Mouse (Mus musculus) heart, embryonic 15.5 days (tissue): ENCODE measurements at regions not wholly inside any gene's neighbourhood (a gene's known extent, or its start where the extent isn't known, plus 50 kb on each side); places are given as distances from the start of the nearest gene placed in this dataset.
A peak's percentile ranks its signal among the peaks of the same experiment; 100 is the strongest.

ENCODE experiments used
- ATAC-seq: fragments of 200-750 bp; cut with Nextera tagmentation; replicated peaks from 2 replicates; pipeline ENCODE4 v1.8.0; 2017; ENCODE audit warnings: low read depth, moderate TSS enrichment; ENCODE audit not compliant: insufficient number of reproducible peaks, insufficient read depth, low FRiP score
- H3K27ac ChIP-seq: fragments of 300-500 bp; sonication (generic); 2 replicates; pipeline ENCODE4 v1.5.1; 2015; ENCODE audit warnings: mild to moderate bottlenecking, inconsistent platforms
- H3K27me3 ChIP-seq: fragments of 300-500 bp; sonication (generic); 2 replicates; pipeline ENCODE4 v1.6.1; 2015; ENCODE audit warnings: inconsistent platforms
- H3K36me3 ChIP-seq: fragments of 300-500 bp; sonication (generic); 2 replicates; pipeline ENCODE4 v1.6.1; 2015; ENCODE audit warnings: mild to moderate bottlenecking, inconsistent platforms
- H3K4me1 ChIP-seq: fragments of 300-500 bp; sonication (generic); replicated peaks from 2 replicates; pipeline ENCODE4 v1.6.1; 2015; ENCODE audit warnings: inconsistent platforms
- H3K4me2 ChIP-seq: fragments of 300-500 bp; sonication (generic); 2 replicates; pipeline ENCODE4 v1.6.1; 2015; ENCODE audit warnings: inconsistent platforms, mild to moderate bottlenecking, moderate library complexity
- H3K4me3 ChIP-seq: fragments of 300-500 bp; sonication (generic); 2 replicates; pipeline ENCODE4 v1.5.1; 2015; ENCODE audit warnings: mild to moderate bottlenecking, inconsistent platforms
- H3K9ac ChIP-seq: fragments of 300-500 bp; sonication (generic); 2 replicates; pipeline ENCODE4 v1.6.1; 2015; ENCODE audit warnings: mild to moderate bottlenecking, inconsistent platforms
- H3K9me3 ChIP-seq: fragments of 300-500 bp; sonication (generic); replicated peaks from 2 replicates; pipeline ENCODE4 v1.6.1; 2016; ENCODE audit warnings: inconsistent platforms
- WGBS: fragments of 180-500 bp; shearing (Covaris S2); methylation state at CpG from one replicate; pipeline ENCODE4 v1.1.7; 2015; ENCODE audit warnings: mixed read lengths; 5-methylcytosine and 5-hydroxymethylcytosine counted together

GRCm38 (mm10) chr6:91590806-91591571, 75.3 kb downstream of the Lsm3 start:
- H3K27ac ChIP-seq, result 0 out of 2 replicates have a peak overlapping the region, but pooled peaks have one; percentile 1
- no peaks in the 10 kb centered on the region for H3K36me3 ChIP-seq
- no peaks in the 10 kb centered on the region for H3K9me3 ChIP-seq
- 26% methylated on average over 8 of the region's 8 CpGs for WGBS
- no peak; the same call in 1 of the 2 replicates for ATAC-seq
- no peak overlapping the region for H3K9ac ChIP-seq
- peaks cover 15% of the 10 kb centered on the region for H3K27me3 ChIP-seq
- 0 out of 2 replicates have a peak overlapping the region, but pooled peaks have one; percentile 10 for H3K4me2 ChIP-seq
- H3K4me3 ChIP-seq, result no peak overlapping the region
- peaks cover 23% of the 10 kb centered on the region for H3K4me1 ChIP-seq

DNA sequence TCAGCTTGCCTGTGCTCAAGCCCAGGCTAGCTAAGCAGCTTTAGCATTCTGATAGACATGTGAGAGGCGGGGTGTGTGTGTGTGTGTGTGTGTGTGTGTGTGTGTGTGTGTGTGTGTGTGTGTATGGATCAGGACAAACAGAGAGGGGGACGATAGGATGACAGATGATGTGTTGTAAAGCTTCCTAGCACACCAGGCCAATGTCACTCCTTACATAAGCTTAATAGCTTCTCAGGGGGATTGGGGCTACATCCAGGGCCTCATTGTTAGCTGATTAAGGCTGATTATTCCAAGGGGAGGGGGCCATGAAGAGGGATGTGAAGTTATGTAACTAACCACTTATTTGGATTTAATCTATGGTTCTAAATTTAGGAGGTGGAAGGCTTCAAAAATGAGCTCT, 76.9 kb downstream of the Lsm3 start:
- no peak overlapping the region for H3K4me2 ChIP-seq
- H3K9ac ChIP-seq, result no peak overlapping the region
- no peaks in the 10 kb centered on the region for H3K9me3 ChIP-seq
- no peaks in the 10 kb centered on the region for H3K36me3 ChIP-seq
- H3K4me1 ChIP-seq, result peaks cover 23% of the 10 kb centered on the region
- 0 out of 2 replicates have a peak, but pooled peaks cover 6% of the 10 kb centered on the region for H3K27me3 ChIP-seq
- H3K27ac ChIP-seq, result no peak overlapping the region
- no peak overlapping the region for H3K4me3 ChIP-seq
- 62% methylated on average over 2 of the region's 2 CpGs for WGBS
- ATAC-seq, result no peak

DNA sequence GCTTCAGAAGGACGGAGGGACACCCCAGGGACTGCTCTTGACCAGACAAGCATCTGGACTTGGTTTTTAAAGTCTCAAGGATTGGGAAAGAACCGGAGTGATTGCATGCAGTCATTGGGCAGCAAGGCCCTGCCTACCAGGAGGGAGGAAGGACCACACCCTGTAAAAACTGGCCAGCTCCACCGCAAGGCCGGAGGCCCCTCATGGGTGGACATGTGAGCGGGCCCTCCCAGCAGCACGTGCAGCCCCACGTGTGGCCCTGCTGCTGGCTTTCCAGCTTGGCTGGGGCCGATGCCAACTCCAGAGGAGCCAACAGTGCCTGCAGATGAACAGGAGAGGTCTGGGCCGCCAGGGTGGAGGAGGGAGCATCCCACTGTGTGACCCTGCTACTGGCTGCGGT, 83.2 kb downstream of the Lsm3 start:
- no peak overlapping the region for H3K9ac ChIP-seq
- H3K4me2 ChIP-seq, result no peak overlapping the region
- H3K4me3 ChIP-seq, result no peak overlapping the region
- H3K9me3 ChIP-seq, result no peaks in the 10 kb centered on the region
- 43% methylated on average over 10 of the region's 10 CpGs for WGBS
- H3K27me3 ChIP-seq, result 0 out of 2 replicates have a peak, but pooled peaks cover 1% of the 10 kb centered on the region
- H3K27ac ChIP-seq, result no peak overlapping the region
- H3K36me3 ChIP-seq, result no peaks in the 10 kb centered on the region
- ATAC-seq, result peak; percentile 83
- peaks cover 8% of the 10 kb centered on the region for H3K4me1 ChIP-seq

GRCm38 (mm10) chr6:91600116-91600515, 83.7 kb upstream of the Slc6a6 start:
- Histone ChIP-seq H3K4me1 (peaks cover 8% of the 10 kb centered on the region), H3K4me2 (no peak overlapping the region), H3K27ac (no peak overlapping the region), H3K36me3 (no peaks in the 10 kb centered on the region), H3K27me3 (peaks cover 4% of the 10 kb centered on the region; the same call in 1 of the 2 replicates), H3K4me3 (no peak overlapping the region), H3K9ac (no peak overlapping the region), H3K9me3 (no peaks in the 10 kb centered on the region)
- 82% methylated on average over 3 of the region's 3 CpGs for WGBS
- no peak for ATAC-seq

- ATAC-seq, result no peak
- Histone ChIP-seq H3K27ac (no peak overlapping the region), H3K9ac (no peak overlapping the region), H3K4me3 (no peak overlapping the region), H3K9me3 (no peaks in the 10 kb centered on the region), H3K36me3 (no peaks in the 10 kb centered on the region), H3K27me3 (peaks cover 8% of the 10 kb centered on the region; the same call in 1 of the 2 replicates), H3K4me1 (no peaks in the 10 kb centered on the region), H3K4me2 (no peak overlapping the region)
- WGBS, result 80% methylated on average over 10 of the region's 10 CpGs
Observed at GRCm38 (mm10) chr6:91606634-91607215, 77.1 kb upstream of the Slc6a6 start.

GRCm38 (mm10) chr6:91607613-91608272, 76.1 kb upstream of the Slc6a6 start:
- H3K4me1 ChIP-seq, result no peaks in the 10 kb centered on the region
- 82% methylated on average over 12 of the region's 12 CpGs for WGBS
- H3K9ac ChIP-seq, result no peak overlapping the region
- H3K27me3 ChIP-seq, result peaks cover 8% of the 10 kb centered on the region; the same call in 1 of the 2 replicates
- H3K4me3 ChIP-seq, result no peak overlapping the region
- no peak for ATAC-seq
- H3K9me3 ChIP-seq, result no peaks in the 10 kb centered on the region
- H3K36me3 ChIP-seq, result no peaks in the 10 kb centered on the region
- no peak overlapping the region for H3K4me2 ChIP-seq
- no peak overlapping the region for H3K27ac ChIP-seq

- Histone ChIP-seq H3K4me1 (no peaks in the 10 kb centered on the region), H3K9ac (no peak overlapping the region), H3K27ac (no peak overlapping the region), H3K9me3 (no peaks in the 10 kb centered on the region), H3K36me3 (no peaks in the 10 kb centered on the region), H3K4me2 (no peak overlapping the region), H3K27me3 (peaks cover 6% of the 10 kb centered on the region; the same call in 1 of the 2 replicates), H3K4me3 (no peak overlapping the region)
- WGBS, result 52% methylated on average over 2 of the region's 2 CpGs
- ATAC-seq, result no peak
Observed at GRCm38 (mm10) chr6:91609671-91610070, 74.2 kb upstream of the Slc6a6 start.

- peaks cover 20% of the 10 kb centered on the region for H3K4me1 ChIP-seq
- no peak overlapping the region for H3K4me3 ChIP-seq
- H3K9me3 ChIP-seq, result no peaks in the 10 kb centered on the region
- 81% methylated on average over 2 of the region's 2 CpGs for WGBS
- H3K9ac ChIP-seq, result no peak overlapping the region
- H3K27me3 ChIP-seq, result no peaks in the 10 kb centered on the region
- no peak overlapping the region for H3K27ac ChIP-seq
- no peak overlapping the region for H3K4me2 ChIP-seq
- no peak for ATAC-seq
- no peaks in the 10 kb centered on the region for H3K36me3 ChIP-seq
Observed at GRCm38 (mm10) chr6:91615022-91615421, 68.8 kb upstream of the Slc6a6 start.

GRCm38 (mm10) chr6:91616541-91616940, 67.3 kb upstream of the Slc6a6 start:
- Histone ChIP-seq H3K27ac (no peak overlapping the region), H3K4me3 (peak overlapping the region; percentile 36), H3K4me1 (peaks cover 26% of the 10 kb centered on the region), H3K9me3 (no peaks in the 10 kb centered on the region), H3K4me2 (peak overlapping the region; percentile 64), H3K36me3 (no peaks in the 10 kb centered on the region), H3K27me3 (no peaks in the 10 kb centered on the region), H3K9ac (no peak overlapping the region)
- ATAC-seq, result no peak
- WGBS, result 67% methylated on average over 7 of the region's 7 CpGs

DNA sequence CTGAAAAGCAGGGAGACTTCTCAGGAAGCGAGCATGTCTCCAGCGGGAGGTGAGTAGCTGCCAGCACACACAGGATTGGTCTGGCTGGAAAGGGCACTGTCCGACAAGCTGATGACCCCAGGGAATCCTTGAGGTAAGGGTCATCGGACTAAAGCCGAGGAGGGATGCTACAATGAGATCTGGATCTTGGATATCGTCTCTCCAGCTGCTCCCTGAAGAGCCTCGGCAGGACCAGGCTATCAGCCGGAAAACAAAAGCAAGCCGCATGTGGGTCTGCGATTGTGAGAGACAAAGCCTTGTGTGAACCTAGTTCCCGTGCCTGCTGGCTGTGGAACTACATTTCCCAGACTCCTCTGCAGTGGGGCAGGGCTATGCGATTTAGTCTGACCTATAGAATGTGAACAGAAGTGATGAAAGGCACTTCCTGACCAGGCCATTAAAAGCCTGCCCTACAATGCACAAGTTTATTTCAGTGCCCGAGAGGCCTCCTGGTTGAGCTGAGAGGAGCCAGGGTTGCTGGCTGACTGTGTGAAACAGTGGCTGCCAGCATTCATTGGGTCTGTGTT, 66.7 kb upstream of the Slc6a6 start:
- Histone ChIP-seq H3K36me3 (no peaks in the 10 kb centered on the region), H3K27ac (peak overlapping the region; percentile 63), H3K4me1 (peaks cover 29% of the 10 kb centered on the region), H3K9ac (no peak overlapping the region), H3K4me3 (peak overlapping the region; percentile 36), H3K27me3 (no peaks in the 10 kb centered on the region), H3K9me3 (no peaks in the 10 kb centered on the region), H3K4me2 (peak overlapping the region; percentile 64)
- ATAC-seq, result peak; percentile 87
- WGBS, result 3% methylated on average over 13 of the region's 13 CpGs

DNA sequence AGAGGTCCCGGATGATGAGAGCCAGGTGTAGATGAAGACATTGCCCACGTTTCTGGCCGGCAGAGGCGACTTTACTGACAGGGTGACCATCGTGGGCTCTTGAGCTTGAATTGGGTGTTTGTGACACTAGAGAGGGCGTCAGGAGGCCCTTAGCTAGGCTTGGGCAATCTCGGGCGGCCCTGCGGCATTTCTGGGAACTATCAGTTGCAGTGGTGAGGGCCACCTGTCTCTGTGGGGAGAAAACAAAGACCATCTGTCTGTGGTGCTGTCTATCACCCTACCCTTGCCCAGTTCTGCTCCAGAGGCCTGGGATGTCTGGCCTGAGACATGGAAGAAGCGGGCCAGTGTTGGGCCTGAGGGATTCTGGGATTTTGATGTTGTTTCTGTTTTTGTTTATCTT, 66.2 kb upstream of the Slc6a6 start:
- Histone ChIP-seq H3K9ac (no peak overlapping the region), H3K27me3 (no peaks in the 10 kb centered on the region), H3K9me3 (no peaks in the 10 kb centered on the region), H3K4me3 (no peak overlapping the region), H3K36me3 (no peaks in the 10 kb centered on the region), H3K4me2 (peak overlapping the region; percentile 64), H3K27ac (peak overlapping the region; percentile 63), H3K4me1 (peaks cover 29% of the 10 kb centered on the region)
- 42% methylated on average over 10 of the region's 10 CpGs for WGBS
- ATAC-seq, result no peak
